Mouse (Mus musculus): ENCODE results near the gene Ablim1.

GRCm38 (mm10) chr19:57229161-57229560 lies 85.6 kb downstream of the Ablim1 start:
- TF ChIP-seq POLR2A (IDR thresholded peaks at IDR 0.05; ENCODE audit: control insufficient read depth, extremely low read depth, insufficient read depth, low read length, poor library complexity) (no peak), CTCF (IDR thresholded peaks at IDR 0.05; ENCODE audit: borderline replicate concordance, control insufficient read depth, extremely low read depth, insufficient read depth, low read length, poor library complexity) (no peak)

All from thymus, adult 2 months (tissue).